Mouse (Mus musculus) erythroblast, embryonic 14.5 days (primary cell): ENCODE results near the gene Washc1.

ENCODE experiments used
- GATA1 ChIP-seq: IDR thresholded peaks from 2 replicates; pipeline ENCODE4 v1.6.1; 2012; ENCODE audit warnings: low read length, inconsistent platforms, mixed read lengths
- TAL1 ChIP-seq: IDR thresholded peaks from 3 replicates; pipeline ENCODE4 v1.6.1; 2012; ENCODE audit warnings: low read length, inconsistent platforms, mixed read lengths

- TF ChIP-seq GATA1 (no peak), TAL1 (no peak)
Measured at GRCm38 (mm10) chr17:66075827-66076173, 35.5 kb upstream of the Washc1 start.
